Mouse (Mus musculus): ENCODE measurements at regions not wholly inside any gene's neighbourhood (a gene's known extent, or its start where the extent isn't known, plus 50 kb on each side); places are given as distances from the start of the nearest gene placed in this dataset.

DNA sequence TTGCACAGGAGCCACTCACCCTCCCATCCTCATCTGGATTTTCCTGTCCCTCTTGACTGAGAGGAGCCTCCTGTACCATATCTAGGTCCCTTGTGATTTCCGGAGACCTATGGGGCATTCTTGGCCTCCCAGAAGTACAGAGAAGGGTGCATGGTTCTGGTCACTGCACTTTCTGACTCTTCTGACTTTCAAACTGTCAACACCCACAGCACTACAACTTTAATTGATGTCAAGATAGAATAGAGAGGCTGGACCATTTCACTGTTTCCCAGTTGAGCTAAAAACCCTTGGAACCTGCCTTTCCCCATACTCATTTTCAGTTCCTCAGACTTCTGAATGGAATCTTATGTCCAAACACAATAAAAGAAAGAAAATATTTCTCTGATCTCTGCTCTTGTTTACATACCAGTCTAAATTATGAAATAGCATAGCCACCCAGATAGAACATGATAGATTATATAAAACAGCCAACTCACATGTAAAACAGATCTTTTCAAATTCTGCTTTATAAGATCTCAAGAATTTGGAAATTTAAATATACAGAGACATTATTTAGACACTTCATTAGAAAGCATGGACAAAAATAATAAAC, 144.2 kb downstream of the Ptger3 start:
- DNase-seq (ENCODE audit: low read depth, low spot score), result no peak

DNA sequence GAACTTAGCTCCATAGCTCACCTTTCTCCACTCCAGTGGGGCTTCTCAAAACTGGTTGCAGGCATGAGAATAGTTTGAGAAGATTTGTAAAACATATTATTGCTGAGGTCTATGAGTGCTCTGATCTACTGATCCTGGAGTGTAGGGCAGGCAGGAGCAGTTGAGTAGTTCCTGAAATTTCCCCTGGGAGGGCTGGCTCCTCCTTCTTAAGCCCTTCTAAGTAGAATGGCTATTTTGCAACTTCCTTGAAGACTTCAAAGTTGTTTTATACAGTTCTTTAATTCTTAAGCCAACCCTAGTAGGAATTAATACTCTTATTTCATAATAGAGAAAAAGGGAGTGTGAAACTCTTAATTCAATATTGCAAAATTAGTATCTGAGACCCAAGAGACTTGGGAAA, 133.3 kb downstream of the Ptger3 start:
- DNase-seq (ENCODE audit: low read depth, low spot score), result no peak

DNA sequence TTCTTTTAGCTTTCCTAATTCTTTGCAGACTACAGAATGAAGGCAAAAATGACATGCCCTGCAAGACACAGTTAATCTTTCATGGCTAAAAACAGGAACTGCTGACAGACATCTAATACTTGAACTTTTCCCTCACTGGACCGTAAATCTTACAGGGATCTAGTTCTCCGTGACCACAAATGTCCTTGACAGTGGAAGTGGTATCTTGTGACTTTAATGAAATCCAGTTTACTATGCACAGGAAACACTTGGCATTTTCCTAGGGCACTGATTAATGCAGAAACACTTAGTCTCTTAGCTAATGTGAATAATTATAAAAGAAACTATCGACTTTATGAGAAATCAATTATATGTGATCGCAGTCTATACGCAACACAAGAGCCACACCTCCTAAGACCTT, 131.8 kb downstream of the Ptger3 start:
- DNase-seq (ENCODE audit: low read depth, low spot score), result no peak

DNA sequence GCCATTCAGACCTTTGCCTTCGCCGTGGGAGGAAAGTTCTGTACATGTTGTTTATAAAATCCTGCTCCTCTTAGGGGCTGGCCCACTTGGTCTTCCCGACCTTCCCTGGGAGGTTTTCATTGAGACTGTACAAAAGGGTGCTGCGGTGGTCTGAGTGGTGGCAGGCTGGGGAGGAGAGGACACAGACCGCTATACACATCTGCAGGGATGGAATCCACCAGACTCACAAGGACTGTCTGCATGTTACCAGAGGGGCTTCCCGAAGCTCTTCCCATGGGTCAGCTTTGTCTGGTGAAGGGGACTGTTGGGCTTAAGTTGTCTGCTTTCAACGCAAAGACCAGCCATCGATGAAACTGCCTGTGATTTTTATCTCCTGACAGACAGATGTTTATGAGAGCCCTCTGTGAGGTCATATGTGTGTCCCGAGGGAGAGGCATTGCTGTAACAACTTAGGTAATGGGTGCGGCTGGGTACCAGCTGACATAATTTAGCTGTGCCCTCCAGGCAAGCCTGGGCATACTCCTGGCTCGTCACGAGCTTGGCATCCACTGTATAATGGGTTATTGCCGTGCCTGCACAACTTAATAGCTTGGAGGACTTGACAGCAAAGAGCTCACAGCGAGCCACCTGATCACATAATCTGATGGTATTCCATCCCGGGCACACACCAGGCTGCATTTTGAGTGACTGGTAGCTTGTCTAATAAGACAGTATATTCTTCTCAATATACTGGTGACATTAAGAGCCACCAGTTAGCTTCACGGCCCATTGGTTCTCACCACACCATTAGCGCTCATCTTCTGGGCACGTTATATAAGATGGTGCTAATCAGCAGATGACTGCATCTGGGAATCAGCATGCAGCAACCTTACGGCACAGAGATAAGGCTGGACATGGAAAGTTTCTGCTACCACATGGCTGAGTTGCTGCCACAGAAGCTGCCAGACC, 128.7 kb downstream of the Ptger3 start:
- no peak for DNase-seq (ENCODE audit: low read depth, low spot score)
